Mouse (Mus musculus) kidney, postnatal 10 days (tissue): ENCODE results near the gene Sec14l4.
A peak's percentile ranks its signal among the peaks of the same experiment; 100 is the strongest.
"Not testable (repeated sequence)": the region's sequence is repeated elsewhere in the genome, so short reads cannot be mapped to it uniquely, and the experiment has no call there.

ENCODE experiments used
- DNase-seq: peaks from one replicate; pipeline ENCODE4 v3.0.0; 2021; ENCODE audit warnings: mixed read lengths

Sec14l4 gene

DNA sequence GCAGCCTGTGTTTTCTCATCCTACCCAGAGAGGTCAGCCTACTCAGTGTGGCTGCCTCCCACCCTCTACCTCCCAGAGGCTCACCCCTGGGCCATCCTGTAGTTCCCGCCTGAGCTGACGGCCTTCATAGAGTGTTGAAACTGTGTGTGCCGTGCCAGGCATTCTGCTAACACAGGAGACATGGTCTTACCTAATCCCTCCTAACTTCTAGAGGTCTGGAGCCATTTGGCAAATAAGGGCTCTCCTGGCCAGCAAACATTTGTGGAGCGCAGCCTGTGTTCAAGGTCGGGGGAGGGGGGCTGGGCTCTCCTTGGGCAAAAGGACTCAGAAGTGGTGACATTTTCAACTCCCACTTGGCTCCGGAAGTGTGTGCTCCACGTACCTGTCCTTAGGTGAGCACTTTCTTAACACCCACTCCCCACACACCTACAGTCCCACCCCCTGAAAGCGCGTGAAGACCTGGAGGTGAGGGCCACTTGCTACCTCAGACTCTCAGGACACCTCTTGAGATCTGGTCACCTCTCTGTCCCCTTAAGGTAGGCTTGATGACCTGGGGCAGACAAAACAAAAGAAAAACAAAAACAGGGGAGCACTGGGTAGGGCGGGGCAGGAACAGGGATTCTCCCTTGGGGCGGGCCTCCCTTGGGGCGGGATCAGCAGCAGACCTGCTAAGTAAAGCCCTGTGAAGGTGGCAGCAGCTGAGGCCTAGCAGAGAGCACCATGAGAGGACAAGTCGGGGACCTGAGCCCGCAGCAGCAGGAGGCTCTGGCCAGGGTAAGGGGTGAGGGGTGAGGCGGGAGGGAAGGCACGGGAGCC is at the start of gene Sec14l4:
Gene Sec14l4 (plus strand): TSS at position 337 of the 816 bp plus-strand sequence.
- DNase-seq, result no peak

DNA sequence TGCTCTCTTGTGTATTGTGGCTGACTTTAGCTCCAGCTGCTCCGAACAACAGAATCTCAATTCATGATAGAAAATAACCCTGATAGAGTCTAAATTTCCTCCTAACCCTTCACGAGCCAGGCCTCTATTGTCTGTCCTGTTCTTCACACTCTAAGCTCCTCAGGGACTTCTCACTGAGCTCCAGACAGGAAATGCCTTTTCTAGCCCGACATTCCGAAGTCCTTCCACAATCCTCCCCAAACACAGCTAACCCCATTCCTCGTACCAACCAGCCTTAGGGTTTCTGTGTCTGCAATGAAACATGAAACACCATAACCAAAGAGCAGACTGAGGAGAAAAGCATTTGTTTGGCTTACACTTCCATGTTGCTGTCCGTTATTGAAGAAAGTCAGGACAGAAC is 49.7 kb upstream of the Sec14l4 start:
- DNase-seq, result no peak

DNA sequence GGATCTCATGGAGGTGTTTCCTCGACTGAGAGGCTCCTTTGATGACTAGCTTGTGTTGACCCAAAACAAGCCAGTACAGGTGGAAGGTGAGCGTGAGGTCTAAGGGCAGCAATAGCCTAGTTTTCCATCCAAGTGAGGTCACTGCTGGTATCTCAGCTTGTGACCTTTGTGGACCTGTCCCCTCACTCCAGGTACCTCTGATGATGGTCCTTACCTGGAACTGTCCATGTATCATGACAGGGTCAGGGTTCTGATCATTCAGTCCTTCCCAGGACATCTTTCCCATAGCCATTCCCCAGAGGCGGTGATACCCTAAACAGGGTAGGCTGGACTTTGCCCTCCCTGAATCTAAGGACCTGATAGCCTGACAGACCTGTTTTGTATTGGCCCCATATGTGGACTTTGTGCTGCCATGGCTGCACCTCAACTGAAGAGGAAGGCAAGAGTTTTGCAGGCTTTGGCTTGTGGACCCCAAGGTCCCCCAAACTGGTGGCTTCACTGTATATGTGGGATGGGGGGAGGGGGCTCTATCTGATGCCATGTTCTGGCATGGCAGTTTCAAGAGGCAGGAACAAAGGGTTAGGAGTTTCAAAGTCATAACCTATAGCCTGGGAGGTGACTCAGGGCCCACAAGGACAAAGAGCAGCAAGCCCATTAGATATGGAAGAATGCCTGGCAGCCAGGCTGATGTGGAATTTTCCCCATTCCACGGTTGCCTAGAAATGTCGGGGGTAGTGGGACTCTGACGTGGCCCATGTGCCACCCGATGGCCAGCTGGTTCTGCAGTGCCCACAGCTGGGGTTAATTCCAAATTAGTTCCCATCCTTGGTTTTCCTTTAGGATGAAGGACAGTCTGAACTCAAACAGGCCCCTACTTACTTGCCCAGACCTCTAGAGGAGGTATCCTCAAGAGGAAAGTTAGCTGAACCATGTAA is 48.7 kb upstream of the Sec14l4 start:
- peak; percentile 32 for DNase-seq

DNA sequence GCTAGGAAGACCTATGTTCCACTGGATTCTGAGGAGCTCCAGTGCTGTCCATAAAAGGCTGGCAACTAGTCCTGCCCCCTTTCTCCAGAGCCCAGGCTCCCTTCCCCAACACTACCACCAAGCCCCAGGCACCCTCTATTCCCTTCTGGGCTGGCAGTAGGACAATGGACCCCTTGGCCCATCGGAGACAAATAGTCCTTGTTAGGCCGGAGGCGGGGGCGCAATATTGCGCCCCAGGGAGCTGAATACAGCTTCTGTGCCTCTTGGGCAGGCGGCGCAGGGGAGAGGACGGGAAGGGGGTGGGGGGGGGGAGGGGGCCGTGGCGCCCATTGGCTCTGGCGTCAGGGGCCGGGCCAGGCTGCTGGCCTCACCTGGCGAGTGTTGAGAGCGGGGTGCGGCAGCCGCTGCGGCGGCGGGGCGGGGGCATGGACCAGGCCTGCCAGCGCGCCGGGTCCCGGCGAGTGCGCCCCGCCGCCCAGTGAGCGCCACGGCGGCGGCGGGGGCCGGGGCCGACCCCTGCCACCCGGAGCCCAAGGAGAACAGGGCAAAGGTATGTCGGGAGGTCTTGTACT is 47.9 kb upstream of the Sec14l4 start, which contains the start of gene Gal3st1:
Gene Gal3st1 (plus strand): TSS at position 346 of the 572 bp plus-strand sequence.
- peak; percentile 68 for DNase-seq

DNA sequence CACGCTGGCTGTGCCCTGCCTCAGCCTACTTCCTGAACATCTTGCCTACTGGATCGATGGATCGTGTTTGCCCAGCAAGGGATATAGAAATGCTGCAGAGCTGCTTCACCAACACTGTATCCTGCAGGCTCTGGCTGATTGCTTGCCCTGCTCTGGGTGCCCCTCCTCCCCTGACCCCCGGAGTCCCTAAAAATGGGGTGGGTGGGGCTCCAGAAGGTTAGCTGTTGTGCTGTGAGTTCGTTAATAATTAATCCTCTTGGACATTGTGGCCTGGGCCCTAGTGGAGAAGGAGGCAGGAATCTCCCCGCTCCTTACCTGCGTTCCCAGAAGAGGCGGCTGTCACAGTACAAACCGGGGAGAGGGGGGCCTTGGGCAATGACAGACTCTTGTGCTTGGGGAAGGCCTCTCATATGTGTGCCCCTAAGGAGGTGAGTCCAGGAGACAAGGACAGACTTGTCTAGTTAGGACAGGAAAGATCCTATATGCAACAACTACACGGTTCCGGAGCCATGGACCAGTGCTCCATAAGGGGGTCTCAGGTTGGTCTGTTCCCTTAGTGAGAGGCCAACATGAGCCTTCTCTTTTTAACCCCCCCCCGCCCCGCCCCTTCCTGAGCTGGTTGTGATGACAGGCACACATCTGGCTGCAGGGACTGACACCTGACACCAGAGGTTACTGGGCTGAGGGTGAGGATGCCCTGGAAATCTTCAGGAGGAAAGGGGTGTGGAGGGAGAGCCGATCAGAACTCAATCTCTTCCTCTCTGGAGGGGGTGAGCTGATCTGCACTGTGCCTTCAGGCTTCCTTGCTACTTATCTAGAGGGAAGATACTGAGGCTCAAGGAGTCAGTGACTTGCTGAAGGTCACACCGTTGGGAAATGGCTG is 47.2 kb upstream of the Sec14l4 start:
- peak; percentile 60 for DNase-seq

DNA sequence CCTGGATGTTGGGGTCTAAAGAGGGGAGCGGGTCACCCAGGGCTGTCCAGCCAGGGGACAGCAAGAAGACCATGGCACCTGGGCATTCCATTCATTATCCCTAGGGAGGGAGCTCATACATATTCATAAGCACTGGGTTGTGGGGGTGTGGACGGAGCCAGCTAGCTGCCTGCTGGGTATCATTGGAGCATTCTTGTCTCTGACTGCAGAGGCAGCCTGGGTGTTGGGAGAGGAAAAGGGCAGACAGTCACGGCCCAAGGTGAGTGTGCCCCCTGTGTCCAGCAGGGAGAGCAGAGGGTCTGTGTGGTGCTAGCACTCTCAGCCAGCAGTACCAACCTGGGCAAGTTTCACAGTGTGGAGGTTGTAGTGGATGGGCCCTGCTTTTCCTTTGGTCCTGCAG is 41.5 kb upstream of the Sec14l4 start:
- peak; percentile 37 for DNase-seq

DNA sequence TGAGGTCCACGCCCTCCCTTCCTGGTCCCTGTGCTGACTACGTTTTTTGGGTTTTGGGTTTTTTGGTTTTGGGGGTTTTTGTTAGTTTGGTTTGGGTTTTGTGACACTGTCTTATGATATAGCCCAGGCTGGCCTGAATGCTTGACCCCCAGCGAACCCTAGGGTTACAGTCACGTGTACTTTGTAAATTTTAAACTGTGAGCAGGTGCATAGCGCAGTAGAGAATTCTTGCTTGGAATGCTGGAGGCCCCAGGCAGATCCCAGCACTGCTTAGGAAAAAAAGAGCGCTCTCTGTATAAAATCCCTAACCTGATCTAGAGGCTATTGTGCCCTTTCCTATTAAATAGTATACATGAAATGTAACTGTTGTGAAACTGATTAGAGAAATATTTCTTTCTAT is 38.1 kb upstream of the Sec14l4 start:
- DNase-seq, result no peak

DNA sequence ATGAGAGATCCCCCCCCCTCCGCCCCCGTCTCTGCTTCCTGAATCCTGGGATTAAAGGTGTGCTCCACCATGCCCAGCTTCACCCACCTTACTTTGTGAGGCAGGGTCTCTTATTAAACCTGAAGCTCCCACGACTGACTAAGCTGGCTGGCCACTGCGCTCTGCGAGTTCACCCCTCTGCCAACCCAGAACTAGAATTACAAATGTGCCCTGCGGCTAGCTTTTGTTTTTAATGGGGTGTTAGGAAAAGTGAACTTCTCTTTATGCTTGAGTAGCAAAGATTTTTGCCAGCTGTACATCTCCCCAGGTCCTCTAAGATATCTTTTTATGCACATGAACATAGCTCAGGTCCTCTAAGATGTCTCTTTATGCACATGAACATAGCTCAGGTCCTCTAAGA is 37.3 kb upstream of the Sec14l4 start:
- DNase-seq, result no peak

DNA sequence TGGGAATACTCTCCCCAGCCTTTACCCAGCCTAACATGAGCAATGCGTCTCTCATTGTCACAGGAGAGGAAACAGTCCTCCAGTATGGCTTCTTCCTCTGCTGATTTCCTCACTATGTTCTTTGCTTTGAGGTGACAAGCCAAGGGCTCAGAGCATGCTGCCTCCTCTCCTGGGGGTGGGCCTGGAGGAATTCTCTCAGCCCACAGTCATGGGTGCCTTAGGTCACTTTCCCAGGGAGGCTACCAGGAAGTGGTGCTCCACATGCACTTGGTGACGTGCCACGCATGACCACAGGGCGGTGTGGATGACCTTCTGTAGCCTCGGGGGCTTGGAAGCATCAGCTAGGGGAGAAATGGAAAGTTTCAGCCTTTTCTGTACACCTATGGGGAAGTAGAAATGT is 35.8 kb upstream of the Sec14l4 start:
- DNase-seq, result no peak

DNA sequence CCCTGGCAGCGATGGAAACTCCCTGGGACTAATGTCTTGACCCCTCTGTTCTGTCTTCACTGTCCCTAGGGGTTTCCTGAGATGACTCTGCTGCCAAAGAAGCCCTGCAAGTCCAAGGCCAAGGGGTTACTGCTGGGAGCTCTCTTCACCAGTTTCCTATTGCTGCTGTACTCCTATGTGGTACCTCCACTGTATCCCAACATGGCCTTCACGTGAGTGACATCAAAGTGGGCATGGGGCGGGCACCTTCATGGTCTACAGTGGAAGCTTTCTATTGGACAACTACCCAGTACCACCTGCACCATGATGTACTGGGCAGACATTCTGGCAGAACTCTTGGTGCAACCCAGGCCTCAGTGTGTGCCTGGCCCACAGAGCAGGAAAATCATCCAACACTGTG is 34.4 kb upstream of the Sec14l4 start:
- no peak for DNase-seq

DNA sequence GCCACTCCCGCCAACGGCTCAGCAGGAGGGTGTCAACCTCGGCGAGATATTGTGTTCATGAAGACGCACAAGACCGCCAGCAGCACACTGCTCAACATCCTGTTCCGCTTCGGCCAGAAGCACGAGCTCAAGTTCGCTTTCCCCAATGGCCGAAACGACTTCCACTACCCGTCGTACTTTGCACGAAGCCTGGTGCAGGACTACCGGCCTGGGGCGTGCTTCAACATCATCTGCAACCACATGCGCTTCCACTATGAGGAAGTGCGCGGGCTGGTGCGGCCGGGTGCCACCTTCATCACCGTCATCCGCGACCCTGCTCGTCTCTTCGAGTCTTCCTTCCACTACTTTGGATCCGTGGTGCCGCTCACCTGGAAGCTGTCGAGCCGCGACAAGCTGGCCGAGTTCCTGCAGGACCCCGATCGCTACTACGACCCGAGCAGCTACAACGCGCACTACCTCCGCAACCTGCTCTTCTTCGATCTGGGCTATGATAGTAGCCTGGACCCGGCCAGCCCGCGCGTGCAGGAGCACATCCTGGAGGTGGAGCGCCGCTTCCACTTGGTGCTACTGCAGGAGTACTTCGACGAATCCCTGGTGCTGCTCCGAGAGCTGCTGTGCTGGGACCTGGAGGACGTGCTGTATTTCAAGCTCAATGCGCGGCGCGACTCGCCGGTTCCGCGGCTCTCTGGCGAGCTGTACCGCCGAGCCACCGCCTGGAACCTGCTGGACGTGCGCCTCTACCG is 33.1 kb upstream of the Sec14l4 start:
- DNase-seq, result peak; percentile 31

DNA sequence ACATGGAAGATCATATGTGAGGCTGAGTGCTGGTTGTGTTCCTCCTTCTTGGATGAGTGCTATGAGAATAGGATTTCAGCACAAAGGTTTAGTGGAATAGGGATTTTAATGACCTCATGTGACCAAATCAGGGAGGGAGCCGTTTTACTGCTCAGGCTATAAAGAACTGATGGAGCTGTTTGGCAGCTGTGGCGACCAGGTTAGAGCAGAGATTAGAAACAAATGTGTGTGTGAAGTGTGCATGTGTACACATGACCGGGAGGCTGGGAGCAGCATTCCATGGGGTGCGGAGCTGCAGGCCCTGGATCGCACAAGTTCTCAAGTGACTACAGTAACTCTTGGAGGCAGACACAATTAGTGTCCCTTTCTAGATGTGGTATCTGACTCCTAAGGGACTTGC is 31.7 kb upstream of the Sec14l4 start:
- DNase-seq, result no peak

DNA sequence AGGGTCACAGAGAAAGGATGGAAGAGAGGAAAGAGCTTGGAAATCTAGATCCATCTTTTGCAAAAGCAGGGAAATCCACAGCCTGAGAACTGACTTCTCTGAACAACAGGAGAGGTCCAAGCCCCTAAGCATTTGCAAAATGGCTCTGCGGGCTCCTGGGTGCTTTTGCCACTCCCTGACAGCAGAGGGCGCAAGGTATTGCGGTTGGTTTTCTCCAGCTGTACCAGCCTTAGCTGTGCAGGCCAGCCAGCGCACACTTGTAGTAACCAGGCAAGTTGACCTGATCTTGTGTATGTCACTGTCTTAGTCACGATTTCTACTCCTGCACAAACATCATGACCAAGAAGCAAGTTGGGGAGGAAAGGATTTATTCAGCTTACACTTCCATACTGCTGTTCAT is 29.7 kb upstream of the Sec14l4 start:
- DNase-seq, result peak; percentile 77

DNA sequence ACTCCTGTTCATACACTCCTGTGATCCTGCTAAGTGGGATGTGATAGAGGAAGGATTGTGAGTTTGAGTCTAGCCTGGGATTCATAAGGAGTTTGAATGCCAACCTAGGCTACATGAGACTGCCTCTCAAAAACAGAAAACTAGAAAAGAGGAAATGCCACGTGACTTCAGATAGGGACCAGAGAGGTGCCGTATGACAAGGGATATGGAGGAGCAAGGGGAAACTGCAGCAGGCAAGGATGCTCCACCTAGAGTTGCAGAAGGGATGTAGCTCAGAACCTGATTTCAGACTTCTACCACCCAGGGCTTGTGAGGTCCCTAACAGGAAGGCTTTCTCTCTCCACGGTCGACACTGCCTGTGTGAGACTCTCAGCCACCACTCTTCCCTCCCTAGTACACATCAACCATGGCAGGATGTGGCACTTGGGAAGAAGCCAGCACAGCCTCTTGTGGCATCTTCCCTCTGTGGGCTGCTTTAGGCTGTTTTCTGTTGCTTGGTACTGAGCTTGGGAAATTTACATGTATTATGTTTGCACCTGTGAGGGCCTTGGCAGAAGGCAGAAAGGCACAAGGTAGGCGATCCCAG is 25.9 kb upstream of the Sec14l4 start:
- DNase-seq, result no peak

DNA sequence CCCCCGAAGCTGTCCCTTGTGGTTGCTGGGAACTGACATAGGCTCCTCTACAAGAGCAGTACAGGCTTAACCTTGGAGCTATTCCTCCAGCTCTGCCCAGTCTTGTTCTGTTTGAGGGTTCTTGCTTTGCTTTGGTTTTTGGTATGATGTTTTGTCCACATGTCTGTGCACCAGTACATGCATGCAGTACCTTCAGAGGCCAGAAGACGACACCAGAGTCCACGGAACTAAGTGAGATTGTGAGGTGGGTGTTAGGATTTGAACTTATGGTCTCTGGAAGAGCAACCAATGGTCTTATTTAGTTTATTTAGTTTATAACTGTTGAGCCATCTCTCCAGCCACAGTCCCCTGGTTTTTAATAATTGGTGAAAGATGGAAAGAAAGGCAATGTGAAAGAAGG is 24.8 kb upstream of the Sec14l4 start:
- DNase-seq, result no peak

DNA sequence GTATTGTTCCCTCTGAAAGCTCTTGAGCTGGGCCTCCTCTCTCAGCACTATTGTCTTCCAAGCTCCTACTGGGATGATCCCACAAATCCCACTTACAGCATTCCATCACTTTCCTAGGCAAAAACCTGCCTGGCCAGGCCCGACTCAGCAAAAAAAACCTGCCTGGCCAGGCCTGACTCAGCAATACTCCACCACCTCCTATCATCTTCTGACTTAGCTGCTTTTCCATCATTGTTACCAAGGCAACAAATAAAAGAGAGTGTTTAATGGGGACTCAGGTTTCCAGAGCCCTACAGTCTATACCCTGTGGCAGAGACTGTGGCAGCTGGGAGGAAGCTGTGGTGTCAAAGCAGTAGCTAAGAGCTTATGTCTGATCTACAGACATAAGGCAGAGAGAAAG is 18.6 kb upstream of the Sec14l4 start:
- DNase-seq, result no peak

DNA sequence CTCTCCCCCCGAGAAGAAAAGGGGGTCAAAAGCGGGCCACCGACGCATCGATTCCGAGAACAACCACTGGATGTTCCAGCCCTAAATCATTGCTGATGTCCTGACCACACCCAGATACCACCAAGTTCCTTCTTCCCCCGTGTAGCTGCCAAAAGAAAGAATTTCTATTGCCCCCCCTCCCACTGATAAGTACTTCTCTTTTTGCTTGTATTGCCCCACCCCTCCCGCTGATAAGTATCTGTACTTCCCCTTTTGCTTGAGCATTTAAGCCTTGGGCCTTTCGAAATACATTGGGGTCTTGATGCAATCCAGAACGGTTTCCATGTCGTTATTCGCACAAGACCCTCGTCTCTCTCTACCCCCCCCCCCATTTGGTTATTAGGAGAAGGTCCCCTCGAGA is 15.5 kb upstream of the Sec14l4 start:
- DNase-seq, result not testable (repeated sequence)

DNA sequence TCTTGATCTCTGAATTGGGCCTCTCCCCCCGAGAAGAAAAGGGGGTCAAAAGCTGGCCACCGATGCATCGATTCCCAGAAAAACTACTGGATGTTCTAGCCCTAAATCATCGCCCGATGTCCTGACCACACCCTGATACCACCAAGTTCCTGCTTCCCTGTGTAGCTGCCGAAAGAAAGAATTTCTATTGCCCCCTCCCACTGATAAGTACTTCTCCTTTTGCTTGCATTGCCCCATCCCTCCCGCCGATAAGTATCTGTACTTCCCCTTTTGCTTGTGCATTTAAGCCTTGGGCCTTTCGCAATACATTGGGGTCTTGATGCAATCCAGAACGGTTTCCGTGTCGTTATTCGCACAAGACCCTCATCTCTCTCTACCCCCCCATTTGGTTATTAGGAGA is 9.2 kb upstream of the Sec14l4 start:
- DNase-seq, result not testable (repeated sequence)

DNA sequence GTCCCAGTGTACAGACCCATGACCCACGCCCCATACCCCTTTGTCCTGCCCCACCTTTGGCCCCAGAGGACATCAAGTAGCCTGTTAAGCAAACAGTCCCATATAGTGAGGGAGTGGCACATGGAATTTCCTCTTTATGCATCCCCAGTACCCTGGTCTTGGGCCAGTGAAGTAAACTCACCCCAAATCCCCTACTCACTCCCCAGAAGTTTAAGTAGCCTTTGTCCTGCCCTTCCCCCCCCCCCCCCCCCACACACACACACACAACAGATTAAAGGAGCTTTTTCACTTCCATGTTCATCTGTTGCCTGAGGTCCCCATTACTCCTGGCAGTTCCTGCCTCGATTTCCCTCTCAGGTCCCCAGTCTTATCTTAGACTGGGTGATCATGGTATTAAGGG is 7.9 kb upstream of the Sec14l4 start:
- DNase-seq, result no peak

DNA sequence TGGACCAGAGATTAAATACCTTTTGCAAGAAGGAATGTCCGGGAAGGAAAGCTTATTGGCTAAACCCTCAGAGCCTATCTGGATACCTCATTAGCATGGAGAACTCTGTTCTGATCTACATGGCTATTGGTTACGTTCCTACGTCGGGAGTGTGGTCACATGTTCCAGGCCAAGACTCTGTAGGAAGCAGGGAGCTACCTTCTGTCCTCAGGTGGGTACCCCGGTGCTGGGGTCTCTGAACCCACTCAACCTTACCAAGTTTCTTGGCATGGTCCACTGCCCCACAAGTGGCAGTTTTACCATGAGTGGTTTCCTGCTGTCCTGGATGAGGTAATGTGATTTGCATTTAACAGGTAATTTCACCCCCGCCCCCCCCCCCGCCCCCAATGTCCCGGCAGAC is 4.2 kb upstream of the Sec14l4 start:
- no peak for DNase-seq
